Mouse (Mus musculus): ENCODE data around the gene Wnk2. TPM values are rescaled to one million over a fixed set of nuclear protein-coding genes. Genes with fewer than 3 reads are reported as not detected.

The Wnk2 gene
- polyA plus RNA-seq, 1 experiment from 2014 or later = 12.0 TPM

- WGBS = 27% methylated on average over 15 of the region's 15 CpGs
- Histone ChIP-seq H3K4me1 (peaks cover 29% of the 10 kb centered on the region), H3K4me3 (peak overlapping the region; percentile 66), H3K4me2 (replicated peaks) (peak overlapping the region; percentile 99), H3K9ac (replicated peaks) (peak overlapping the region; percentile 58), H3K27ac (replicated peaks) (no peak overlapping the region), H3K9me3 (no peaks in the 10 kb centered on the region), H3K27me3 (peaks cover 34% of the 10 kb centered on the region), H3K36me3 (no peaks in the 10 kb centered on the region)
- peak; percentile 25; the same call in 1 of the 2 replicates for ATAC-seq (ENCODE audit: low FRiP score, low read depth)
These were observed 40.6 kb upstream of the Wnk2 start for GRCm38 (mm10) chr13:49188219-49188965.

- Histone ChIP-seq H3K4me2 (replicated peaks) (peak within 1 kb of the TSS; percentile 99), H3K27me3 (peaks cover 37% of the 10 kb centered on the region), H3K36me3 (no peaks in the 10 kb centered on the region), H3K9ac (replicated peaks) (peak within 1 kb of the TSS; percentile 58), H3K27ac (replicated peaks) (no peak within 1 kb of the TSS), H3K4me1 (peaks cover 32% of the 10 kb centered on the region), H3K9me3 (no peaks in the 10 kb centered on the region), H3K4me3 (peak within 1 kb of the TSS; percentile 66)
- ATAC-seq (ENCODE audit: low FRiP score, low read depth) = peak; percentile 92
- under 1% methylated on average over 83 of the region's 87 CpGs for WGBS
These were observed 39.7 kb upstream of the Wnk2 start, which contains the start of gene Ninj1 for GRCm38 (mm10) chr13:49187288-49188218. TSS of gene Ninj1 (plus strand) at chr13:49187485.

- 14% methylated on average over 11 of the region's 11 CpGs for WGBS
These were observed 39.0 kb upstream of the Wnk2 start for GRCm38 (mm10) chr13:49186798-49187287.

GRCm38 (mm10) chr13:49183646-49184045, 35.8 kb upstream of the Wnk2 start:
- Histone ChIP-seq H3K27ac (replicated peaks) (no peak overlapping the region), H3K27me3 (peaks cover 32% of the 10 kb centered on the region), H3K4me2 (replicated peaks) (no peak overlapping the region), H3K4me1 (peaks cover 18% of the 10 kb centered on the region), H3K9ac (replicated peaks) (no peak overlapping the region), H3K36me3 (no peaks in the 10 kb centered on the region), H3K4me3 (no peak overlapping the region), H3K9me3 (no peaks in the 10 kb centered on the region)
- no peak for ATAC-seq (ENCODE audit: low FRiP score, low read depth)
- WGBS = 65% methylated on average over 5 of the region's 5 CpGs

More at GRCm38 (mm10) chr13:49186798-49187287, 39.0 kb upstream of the Wnk2 start:
- peak; percentile 31 for ATAC-seq (ENCODE audit: low FRiP score, low read depth)
- Histone ChIP-seq H3K27ac (replicated peaks) (no peak overlapping the region), H3K9ac (replicated peaks) (peak overlapping the region; percentile 58), H3K36me3 (no peaks in the 10 kb centered on the region), H3K9me3 (no peaks in the 10 kb centered on the region), H3K4me2 (replicated peaks) (peak overlapping the region; percentile 99), H3K27me3 (peaks cover 41% of the 10 kb centered on the region), H3K4me1 (peaks cover 31% of the 10 kb centered on the region), H3K4me3 (peak overlapping the region; percentile 66)

GRCm38 (mm10) chr13:49183161-49183560, 35.3 kb upstream of the Wnk2 start:
- H3K4me3 ChIP-seq = no peak overlapping the region
- no peak for ATAC-seq (ENCODE audit: low FRiP score, low read depth)
- peaks cover 15% of the 10 kb centered on the region for H3K4me1 ChIP-seq
- peaks cover 27% of the 10 kb centered on the region for H3K27me3 ChIP-seq
- no peaks in the 10 kb centered on the region for H3K36me3 ChIP-seq
- H3K9ac ChIP-seq (replicated peaks) = no peak overlapping the region
- 55% methylated on average over 5 of the region's 5 CpGs for WGBS
- no peaks in the 10 kb centered on the region for H3K9me3 ChIP-seq
- H3K27ac ChIP-seq (replicated peaks) = no peak overlapping the region
- no peak overlapping the region for H3K4me2 ChIP-seq (replicated peaks)

GRCm38 (mm10) chr13:49181411-49181984, 33.7 kb upstream of the Wnk2 start:
- Histone ChIP-seq H3K4me2 (replicated peaks) (no peak overlapping the region), H3K36me3 (no peaks in the 10 kb centered on the region), H3K9ac (replicated peaks) (no peak overlapping the region), H3K4me1 (0 out of 2 replicates have a peak, but pooled peaks cover 3% of the 10 kb centered on the region), H3K4me3 (no peak overlapping the region), H3K9me3 (no peaks in the 10 kb centered on the region), H3K27me3 (peaks cover 16% of the 10 kb centered on the region), H3K27ac (replicated peaks) (no peak overlapping the region)
- WGBS = 89% methylated on average over 3 of the region's 3 CpGs
- ATAC-seq (ENCODE audit: low FRiP score, low read depth) = no peak

- peaks cover 9% of the 10 kb centered on the region; the same call in 1 of the 2 replicates for H3K27me3 ChIP-seq
- no peak overlapping the region for H3K9ac ChIP-seq (replicated peaks)
- no peak overlapping the region for H3K4me2 ChIP-seq (replicated peaks)
- ATAC-seq (ENCODE audit: low FRiP score, low read depth) = no peak
- no peak overlapping the region for H3K27ac ChIP-seq (replicated peaks)
- H3K4me1 ChIP-seq = 0 out of 2 replicates have a peak, but pooled peaks cover 3% of the 10 kb centered on the region
- no peak overlapping the region for H3K4me3 ChIP-seq
- H3K36me3 ChIP-seq = no peaks in the 10 kb centered on the region
- H3K9me3 ChIP-seq = no peaks in the 10 kb centered on the region
- WGBS = 67% methylated on average over 1 of the region's 1 CpGs
These were observed 32.9 kb upstream of the Wnk2 start for GRCm38 (mm10) chr13:49180691-49181090.

GRCm38 (mm10) chr13:49180274-49180673, 32.5 kb upstream of the Wnk2 start:
- H3K9ac ChIP-seq (replicated peaks) = no peak overlapping the region
- H3K36me3 ChIP-seq = no peaks in the 10 kb centered on the region
- no peak overlapping the region for H3K4me3 ChIP-seq
- ATAC-seq (ENCODE audit: low FRiP score, low read depth) = no peak
- no peak overlapping the region for H3K27ac ChIP-seq (replicated peaks)
- no peak overlapping the region for H3K4me2 ChIP-seq (replicated peaks)
- 84% methylated on average over 5 of the region's 5 CpGs for WGBS
- H3K27me3 ChIP-seq = peaks cover 7% of the 10 kb centered on the region; the same call in 1 of the 2 replicates
- H3K4me1 ChIP-seq = 0 out of 2 replicates have a peak, but pooled peaks cover 3% of the 10 kb centered on the region
- no peaks in the 10 kb centered on the region for H3K9me3 ChIP-seq

GRCm38 (mm10) chr13:49178839-49179585, 31.2 kb upstream of the Wnk2 start:
- H3K4me3 ChIP-seq = no peak overlapping the region
- no peaks in the 10 kb centered on the region for H3K36me3 ChIP-seq
- H3K9me3 ChIP-seq = no peaks in the 10 kb centered on the region
- H3K4me1 ChIP-seq = 0 out of 2 replicates have a peak, but pooled peaks cover 3% of the 10 kb centered on the region
- no peak overlapping the region for H3K4me2 ChIP-seq (replicated peaks)
- no peak for ATAC-seq (ENCODE audit: low FRiP score, low read depth)
- no peak overlapping the region for H3K9ac ChIP-seq (replicated peaks)
- WGBS = 80% methylated on average over 19 of the region's 19 CpGs
- H3K27me3 ChIP-seq = peaks cover 7% of the 10 kb centered on the region; the same call in 1 of the 2 replicates
- H3K27ac ChIP-seq (replicated peaks) = no peak overlapping the region

GRCm38 (mm10) chr13:49175509-49175908, 27.7 kb upstream of the Wnk2 start:
- no peak for ATAC-seq (ENCODE audit: low FRiP score, low read depth)
- no peaks in the 10 kb centered on the region for H3K9me3 ChIP-seq
- H3K27ac ChIP-seq (replicated peaks) = no peak overlapping the region
- no peak overlapping the region for H3K9ac ChIP-seq (replicated peaks)
- H3K27me3 ChIP-seq = no peaks in the 10 kb centered on the region
- 79% methylated on average over 10 of the region's 10 CpGs for WGBS
- H3K4me1 ChIP-seq = no peaks in the 10 kb centered on the region
- H3K4me3 ChIP-seq = no peak overlapping the region
- H3K36me3 ChIP-seq = no peaks in the 10 kb centered on the region
- H3K4me2 ChIP-seq (replicated peaks) = no peak overlapping the region

Data from midbrain, embryonic 12.5 days (tissue).